Mouse (Mus musculus): ENCODE measurements around the gene Snx22. TPM values are rescaled to one million over a fixed set of nuclear protein-coding genes. Genes with fewer than 3 reads are reported as not detected.
A peak's percentile ranks its signal among the peaks of the same experiment; 100 is the strongest.

Snx22 gene
- polyA plus RNA-seq, 1 experiment from 2014 or later = 4.0 TPM

DNA sequence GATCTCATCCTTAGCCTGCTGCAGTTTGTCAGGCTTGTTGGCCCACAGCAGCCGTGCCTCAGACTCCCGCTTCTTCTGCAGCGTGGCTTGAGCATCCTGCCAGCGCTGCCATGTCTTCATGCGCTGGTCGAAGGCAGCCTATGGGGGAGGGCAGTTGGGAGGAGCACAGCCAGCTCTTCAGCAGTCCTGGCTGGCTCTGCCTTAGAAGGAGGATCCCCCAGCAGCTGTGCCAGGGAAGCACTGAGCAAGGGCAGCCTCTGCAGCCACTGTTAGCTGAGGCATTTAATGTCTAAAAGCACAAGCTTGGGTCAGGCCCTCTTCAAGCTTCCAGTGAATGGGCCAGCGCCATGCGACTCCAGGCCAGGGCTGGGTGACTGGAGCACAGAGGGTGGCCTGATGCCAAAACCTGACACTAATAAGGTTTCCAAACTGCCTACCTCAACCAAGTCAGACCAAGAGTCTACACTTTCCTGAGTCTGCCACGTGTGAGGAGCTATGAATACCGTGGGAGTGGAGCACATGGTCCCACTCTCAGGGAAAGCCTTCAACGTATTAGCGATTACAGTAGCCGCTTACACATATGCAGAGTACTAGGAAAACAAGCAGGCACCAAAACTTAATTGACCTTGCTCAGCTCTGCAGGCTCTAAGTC, 21.2 kb upstream of the Snx22 start:
- H3K27me3 ChIP-seq = no peaks in the 10 kb centered on the region
- H3K9me3 ChIP-seq = no peaks in the 10 kb centered on the region
- no peak overlapping the region for H3K4me2 ChIP-seq
- H3K9ac ChIP-seq = no peak overlapping the region
- H3K27ac ChIP-seq = no peak overlapping the region
- 88% methylated on average over 13 of the region's 13 CpGs for WGBS
- H3K4me3 ChIP-seq (replicated peaks) = no peak overlapping the region
- ATAC-seq (ENCODE audit: low FRiP score) = no peak
- H3K4me1 ChIP-seq = no peaks in the 10 kb centered on the region
- H3K36me3 ChIP-seq (replicated peaks) = peaks cover 97% of the 10 kb centered on the region

DNA sequence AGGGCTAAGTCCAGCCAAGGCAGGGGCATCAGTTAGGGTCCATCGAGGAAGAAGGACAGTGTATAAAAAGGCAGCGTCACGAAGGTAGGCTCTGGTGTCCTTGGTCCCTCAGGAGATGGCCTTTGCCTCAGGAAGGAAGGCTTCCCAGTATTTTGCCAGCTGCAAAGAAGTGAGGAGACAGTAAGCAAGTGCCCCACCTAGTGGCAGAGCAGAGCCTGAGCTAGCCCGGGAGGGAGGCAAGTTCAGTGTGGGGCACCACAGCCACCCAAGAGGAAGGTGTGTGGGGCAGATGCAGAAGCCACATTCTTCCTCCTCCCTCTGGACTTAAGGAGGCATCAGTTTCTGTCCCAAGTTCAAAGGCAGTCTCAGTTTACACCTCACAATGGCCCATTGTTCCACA, 18.9 kb upstream of the Snx22 start:
- Histone ChIP-seq H3K4me1 (no peaks in the 10 kb centered on the region), H3K9ac (no peak overlapping the region), H3K36me3 (replicated peaks) (peaks cover 74% of the 10 kb centered on the region), H3K27ac (no peak overlapping the region), H3K4me2 (no peak overlapping the region), H3K9me3 (no peaks in the 10 kb centered on the region), H3K27me3 (no peaks in the 10 kb centered on the region), H3K4me3 (replicated peaks) (no peak overlapping the region)
- no peak for ATAC-seq (ENCODE audit: low FRiP score)
- 57% methylated on average over 4 of the region's 4 CpGs for WGBS

DNA sequence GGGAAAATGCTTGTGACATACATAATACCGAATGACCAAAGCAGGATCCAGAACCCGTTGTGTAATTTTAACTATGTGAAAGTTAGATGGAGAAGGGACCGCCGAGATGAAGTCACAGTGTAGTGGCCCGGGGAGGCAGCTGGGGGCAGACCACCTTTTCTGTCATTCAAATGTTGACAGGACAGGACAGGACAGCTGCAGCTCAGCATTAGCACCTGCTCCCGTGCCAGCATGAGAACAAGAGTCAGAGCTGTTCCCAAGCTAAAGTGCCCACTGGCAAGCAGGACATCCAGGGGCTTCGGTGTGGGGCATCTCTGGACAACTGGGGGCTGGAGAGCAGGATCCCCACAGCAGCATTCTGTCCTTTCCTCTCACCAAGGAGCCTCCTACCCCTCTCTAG, 17.5 kb upstream of the Snx22 start:
- no peak overlapping the region for H3K4me2 ChIP-seq
- H3K36me3 ChIP-seq (replicated peaks) = peaks cover 60% of the 10 kb centered on the region
- no peak overlapping the region for H3K27ac ChIP-seq
- no peaks in the 10 kb centered on the region for H3K9me3 ChIP-seq
- no peak for ATAC-seq (ENCODE audit: low FRiP score)
- no peak overlapping the region for H3K9ac ChIP-seq
- H3K27me3 ChIP-seq = no peaks in the 10 kb centered on the region
- WGBS = 95% methylated on average over 7 of the region's 7 CpGs
- H3K4me3 ChIP-seq (replicated peaks) = no peak overlapping the region
- no peaks in the 10 kb centered on the region for H3K4me1 ChIP-seq

DNA sequence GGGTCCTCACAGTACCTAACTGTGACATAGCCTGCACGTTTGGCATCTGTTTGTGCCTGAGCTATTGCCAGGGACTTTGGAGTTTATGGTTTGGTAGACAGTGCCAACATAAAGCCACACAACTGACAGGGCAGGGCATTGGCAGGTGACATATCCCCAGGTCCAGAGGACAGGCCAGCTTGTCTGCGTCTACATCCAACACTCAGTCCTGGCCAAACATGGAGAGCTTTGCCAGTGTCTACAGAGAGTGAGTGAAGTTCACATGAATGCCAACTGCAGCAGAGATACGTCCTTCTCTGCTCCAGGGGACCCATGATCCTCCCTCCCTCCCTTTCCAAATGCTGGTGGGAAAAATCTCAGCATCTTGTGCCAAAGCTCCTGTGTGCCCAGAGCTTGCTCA, 14.7 kb upstream of the Snx22 start:
- H3K27me3 ChIP-seq = no peaks in the 10 kb centered on the region
- H3K9me3 ChIP-seq = no peaks in the 10 kb centered on the region
- peaks cover 32% of the 10 kb centered on the region for H3K36me3 ChIP-seq (replicated peaks)
- WGBS = 89% methylated on average over 3 of the region's 3 CpGs
- no peak overlapping the region for H3K9ac ChIP-seq
- ATAC-seq (ENCODE audit: low FRiP score) = no peak
- no peak overlapping the region for H3K4me3 ChIP-seq (replicated peaks)
- no peaks in the 10 kb centered on the region for H3K4me1 ChIP-seq
- H3K27ac ChIP-seq = no peak overlapping the region
- H3K4me2 ChIP-seq = no peak overlapping the region

DNA sequence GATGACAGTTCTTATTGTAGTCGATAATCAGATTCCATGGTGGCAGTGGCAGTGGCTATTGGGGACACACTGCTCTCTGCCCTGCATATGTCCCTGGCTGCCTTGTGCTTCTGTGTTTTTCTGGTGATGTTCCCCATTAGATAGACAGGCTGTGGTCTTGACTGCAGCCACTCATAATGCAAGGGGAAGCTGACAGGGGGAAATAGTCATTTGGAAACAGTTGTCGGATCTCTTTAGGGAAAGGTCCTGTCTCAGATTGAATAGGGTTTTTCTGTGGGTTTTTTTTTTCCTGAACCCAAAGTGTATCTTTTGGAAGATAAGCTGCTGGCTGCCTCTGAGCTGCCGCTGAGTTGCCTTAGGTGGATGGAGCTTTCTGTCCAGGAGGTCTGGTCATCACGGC, 12.5 kb upstream of the Snx22 start:
- no peaks in the 10 kb centered on the region for H3K27me3 ChIP-seq
- H3K4me3 ChIP-seq (replicated peaks) = no peak overlapping the region
- H3K4me2 ChIP-seq = no peak overlapping the region
- H3K4me1 ChIP-seq = peaks cover 6% of the 10 kb centered on the region
- no peak for ATAC-seq (ENCODE audit: low FRiP score)
- WGBS = 90% methylated on average over 4 of the region's 4 CpGs
- H3K27ac ChIP-seq = no peak overlapping the region
- no peaks in the 10 kb centered on the region for H3K9me3 ChIP-seq
- H3K9ac ChIP-seq = no peak overlapping the region
- peaks cover 10% of the 10 kb centered on the region for H3K36me3 ChIP-seq (replicated peaks)

DNA sequence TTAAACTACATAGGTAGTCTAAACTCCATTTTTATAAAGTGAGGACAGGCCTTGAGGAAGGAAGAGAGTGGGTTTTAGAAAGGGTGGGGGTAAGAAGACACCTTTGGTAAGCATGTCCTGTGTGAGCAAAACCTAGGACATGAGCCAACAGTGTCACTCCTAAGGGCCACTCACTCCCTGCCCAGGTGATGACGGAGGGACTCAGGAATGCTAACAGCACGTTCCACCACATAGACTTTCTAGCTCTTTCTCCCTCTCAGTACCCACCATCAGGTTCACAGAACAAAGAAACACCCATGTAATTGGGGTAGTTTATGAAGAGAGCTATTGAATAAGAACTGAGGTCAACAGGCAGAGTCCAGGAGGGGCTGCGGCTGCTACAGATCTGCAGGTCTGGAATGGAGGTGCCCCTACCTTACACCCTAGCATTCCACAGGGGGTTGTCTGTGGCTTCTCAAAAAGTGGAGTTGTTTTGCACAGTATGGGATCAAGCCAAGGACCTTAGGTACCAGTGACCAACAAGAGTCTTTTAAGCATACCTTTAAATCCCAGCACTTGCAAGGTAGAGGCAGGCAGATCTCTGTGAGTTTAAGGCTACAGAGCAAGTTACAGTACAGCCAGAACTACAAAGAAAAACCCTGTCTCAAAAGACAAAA, 11.4 kb upstream of the Snx22 start:
- Histone ChIP-seq H3K27me3 (no peaks in the 10 kb centered on the region), H3K4me1 (peaks cover 6% of the 10 kb centered on the region), H3K9me3 (no peaks in the 10 kb centered on the region), H3K9ac (no peak overlapping the region), H3K4me2 (no peak overlapping the region), H3K4me3 (replicated peaks) (no peak overlapping the region), H3K27ac (no peak overlapping the region), H3K36me3 (replicated peaks) (no peaks in the 10 kb centered on the region)
- 84% methylated on average over 3 of the region's 3 CpGs for WGBS
- no peak for ATAC-seq (ENCODE audit: low FRiP score)

DNA sequence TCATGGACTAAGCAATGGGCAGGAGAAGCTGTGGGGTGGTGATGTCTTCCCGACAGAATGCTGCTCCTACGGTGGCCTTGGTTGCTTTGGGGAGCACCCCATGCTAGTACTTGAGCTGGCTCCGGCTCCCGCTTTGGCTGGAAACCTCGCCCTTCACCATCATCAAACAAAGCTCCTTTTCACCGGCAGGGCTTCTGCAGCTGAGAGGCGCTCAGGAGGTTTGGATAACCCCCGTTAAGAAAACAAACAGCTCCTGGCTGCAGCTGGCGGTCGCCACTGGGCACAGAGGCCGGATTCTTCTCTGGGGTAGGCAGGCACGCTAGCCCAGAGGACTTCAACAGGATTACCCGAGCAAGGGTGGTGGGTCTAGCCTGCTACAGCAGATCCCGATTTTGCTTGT, 9.0 kb upstream of the Snx22 start:
- Histone ChIP-seq H3K4me1 (peaks cover 6% of the 10 kb centered on the region), H3K36me3 (replicated peaks) (no peaks in the 10 kb centered on the region), H3K27ac (peak overlapping the region; percentile 53; the same call in 1 of the 2 replicates), H3K9me3 (no peaks in the 10 kb centered on the region), H3K27me3 (no peaks in the 10 kb centered on the region; the same call in 1 of the 2 replicates), H3K9ac (peak overlapping the region; percentile 21; the same call in 1 of the 2 replicates), H3K4me2 (peak overlapping the region; percentile 35), H3K4me3 (replicated peaks) (no peak overlapping the region)
- WGBS = 14% methylated on average over 14 of the region's 14 CpGs
- ATAC-seq (ENCODE audit: low FRiP score) = 0 out of 2 replicates have a peak, but pooled peaks have one; percentile 41

DNA sequence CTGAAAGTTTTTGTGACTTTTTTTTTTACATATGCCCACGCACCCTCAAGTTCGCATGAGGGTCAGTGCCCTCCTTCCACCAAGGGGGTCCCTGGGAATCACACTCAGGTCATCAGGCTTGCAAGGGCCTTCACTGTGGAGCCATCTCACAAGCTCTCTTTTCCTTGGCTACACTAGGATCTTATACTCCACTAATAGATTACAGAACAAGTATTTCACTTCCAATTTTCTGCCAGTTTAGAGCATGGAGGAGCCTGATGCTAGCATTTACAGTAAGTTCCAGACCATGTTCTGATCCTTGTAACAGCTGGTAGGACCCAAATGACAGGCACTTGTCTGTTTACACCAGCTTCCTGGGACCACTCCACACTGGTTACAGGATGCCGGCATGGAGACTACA, 8.6 kb upstream of the Snx22 start:
- 78% methylated on average over 3 of the region's 3 CpGs for WGBS
- Histone ChIP-seq H3K9me3 (no peaks in the 10 kb centered on the region), H3K4me2 (peak overlapping the region; percentile 35), H3K27me3 (no peaks in the 10 kb centered on the region; the same call in 1 of the 2 replicates), H3K27ac (peak overlapping the region; percentile 53; the same call in 1 of the 2 replicates), H3K4me1 (peaks cover 6% of the 10 kb centered on the region), H3K9ac (peak overlapping the region; percentile 21; the same call in 1 of the 2 replicates), H3K36me3 (replicated peaks) (no peaks in the 10 kb centered on the region), H3K4me3 (replicated peaks) (no peak overlapping the region)
- no peak for ATAC-seq (ENCODE audit: low FRiP score)

DNA sequence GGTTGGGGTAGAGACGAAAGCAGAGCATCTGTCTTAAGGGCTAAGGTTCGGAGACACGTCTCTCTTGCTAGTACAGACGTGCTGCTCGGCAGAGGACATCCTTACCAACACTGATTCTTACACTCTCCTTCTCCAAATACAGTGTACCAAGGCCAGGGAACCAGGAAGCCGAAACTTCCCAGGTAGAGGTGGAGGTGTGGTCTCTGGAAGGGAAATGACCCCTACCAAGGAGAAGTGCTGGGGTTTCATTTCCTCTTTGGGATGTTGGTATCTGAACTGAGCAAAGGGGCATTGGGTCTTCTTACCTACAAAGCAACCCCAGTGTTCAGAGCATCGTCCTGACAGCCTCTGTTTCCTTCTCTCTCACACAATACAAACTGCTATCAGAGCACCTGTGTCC, 3.2 kb upstream of the Snx22 start:
- Histone ChIP-seq H3K36me3 (replicated peaks) (no peaks in the 10 kb centered on the region), H3K4me1 (peaks cover 13% of the 10 kb centered on the region), H3K9ac (no peak overlapping the region), H3K27ac (no peak overlapping the region), H3K9me3 (no peaks in the 10 kb centered on the region), H3K27me3 (peaks cover 35% of the 10 kb centered on the region), H3K4me3 (replicated peaks) (no peak overlapping the region), H3K4me2 (no peak overlapping the region)
- 88% methylated on average over 7 of the region's 7 CpGs for WGBS
- ATAC-seq (ENCODE audit: low FRiP score) = no peak

DNA sequence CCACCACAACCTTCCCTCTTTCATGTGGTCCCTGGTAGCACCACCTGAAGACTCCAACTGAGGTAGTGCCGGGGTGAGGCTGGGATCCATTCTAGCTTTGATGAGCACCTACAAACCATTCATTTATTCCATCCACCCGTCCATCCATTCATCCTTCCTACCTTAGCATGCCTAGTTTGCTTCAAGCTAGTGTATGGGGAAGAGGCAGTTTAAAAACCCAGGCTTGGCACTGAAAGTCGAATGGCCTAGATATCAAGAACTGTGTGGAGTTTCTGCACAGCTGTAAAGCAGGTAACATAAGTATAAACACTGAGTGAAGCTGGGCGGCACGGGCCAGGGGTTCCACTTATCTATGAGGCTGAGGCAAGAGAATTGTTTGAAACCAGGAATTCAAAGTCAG, 632 bp upstream of the Snx22 start:
- peaks cover 24% of the 10 kb centered on the region for H3K36me3 ChIP-seq (replicated peaks)
- H3K4me3 ChIP-seq (replicated peaks) = no peak overlapping the region
- no peak for ATAC-seq (ENCODE audit: low FRiP score)
- H3K4me2 ChIP-seq = no peak overlapping the region; the same call in 1 of the 2 replicates
- H3K27me3 ChIP-seq = peaks cover 47% of the 10 kb centered on the region
- no peak overlapping the region for H3K9ac ChIP-seq
- H3K9me3 ChIP-seq = no peaks in the 10 kb centered on the region
- 93% methylated on average over 5 of the region's 5 CpGs for whole genome bisulfite sequencing
- no peak overlapping the region for H3K27ac ChIP-seq
- peaks cover 13% of the 10 kb centered on the region for H3K4me1 ChIP-seq

DNA sequence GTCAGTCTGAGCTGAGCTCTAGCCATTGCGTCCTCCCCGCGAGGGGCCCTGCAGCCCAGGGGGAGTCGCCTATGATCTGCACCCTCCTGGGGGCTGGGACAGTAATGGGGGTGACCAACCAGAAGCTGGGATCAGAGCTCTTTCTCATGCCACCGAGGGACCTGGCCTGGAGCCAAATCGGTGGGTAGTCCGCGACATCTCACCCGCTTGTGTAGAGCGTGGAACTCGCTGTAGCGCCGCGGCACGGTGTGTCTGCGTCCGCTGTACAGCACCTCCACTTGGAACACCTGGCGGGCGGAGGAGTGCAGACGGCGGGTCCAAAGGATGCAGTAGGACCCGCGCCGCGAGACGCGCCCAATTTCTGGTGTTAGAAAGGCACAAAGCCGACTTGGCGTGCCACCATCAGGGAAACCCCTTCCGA, 538 bp downstream of the Snx22 start:
- H3K27me3 ChIP-seq = peaks cover 47% of the 10 kb centered on the region
- WGBS = under 1% methylated on average over 30 of the region's 30 CpGs
- H3K9me3 ChIP-seq = no peaks in the 10 kb centered on the region
- peaks cover 13% of the 10 kb centered on the region for H3K4me1 ChIP-seq
- peak; percentile 45 for ATAC-seq (ENCODE audit: low FRiP score)
- H3K36me3 ChIP-seq (replicated peaks) = peaks cover 33% of the 10 kb centered on the region
- H3K9ac ChIP-seq = peak overlapping the region; percentile 57
- peak overlapping the region; percentile 48 for H3K4me3 ChIP-seq (replicated peaks)
- H3K27ac ChIP-seq = no peak overlapping the region
- H3K4me2 ChIP-seq = peak overlapping the region; percentile 84

DNA sequence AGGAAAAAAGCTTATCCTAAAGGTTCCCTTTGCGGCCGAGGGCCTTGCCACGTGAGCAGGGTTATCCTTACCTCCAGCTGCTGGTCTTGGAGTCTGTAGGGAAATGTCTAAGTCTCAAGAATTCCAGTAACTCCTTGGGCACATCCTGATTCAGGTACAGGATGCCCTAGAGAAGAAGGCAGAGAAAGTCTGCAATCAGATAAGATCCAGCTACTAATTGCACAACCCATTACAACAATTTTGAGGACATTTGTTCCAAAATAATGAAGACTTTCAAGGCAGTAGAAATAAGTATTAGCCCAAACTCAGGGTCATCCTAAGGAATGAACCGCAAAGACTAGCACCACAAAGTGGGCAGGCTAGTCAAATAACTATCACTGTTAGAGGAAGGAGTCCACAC, 1.5 kb downstream of the Snx22 start:
- WGBS = 57% methylated on average over 4 of the region's 4 CpGs
- Histone ChIP-seq H3K4me2 (no peak overlapping the region), H3K36me3 (replicated peaks) (peaks cover 42% of the 10 kb centered on the region), H3K4me3 (replicated peaks) (no peak overlapping the region), H3K4me1 (peaks cover 13% of the 10 kb centered on the region), H3K27ac (no peak overlapping the region), H3K9ac (no peak overlapping the region), H3K27me3 (peaks cover 47% of the 10 kb centered on the region), H3K9me3 (no peaks in the 10 kb centered on the region)
- no peak for ATAC-seq (ENCODE audit: low FRiP score)

DNA sequence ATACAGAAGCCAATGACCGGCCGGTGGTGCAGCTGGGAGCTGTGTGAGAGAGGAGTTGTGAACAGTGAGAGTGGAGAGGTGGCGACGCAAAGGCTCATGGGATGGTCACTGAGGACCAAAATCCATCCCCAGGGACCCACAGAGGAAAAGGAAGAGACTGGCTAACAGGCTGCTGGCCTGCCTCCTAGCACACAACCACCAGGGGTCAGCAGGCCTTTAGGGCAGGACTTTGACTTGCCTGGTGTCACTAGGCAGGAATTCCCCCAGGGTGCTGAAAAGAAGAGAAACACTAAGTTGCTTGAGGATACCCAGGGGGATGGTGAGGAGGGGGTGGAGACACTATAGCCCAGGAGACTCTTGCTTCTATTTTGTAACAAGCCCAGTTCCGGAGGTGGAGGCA, 2.0 kb downstream of the Snx22 start:
- Histone ChIP-seq H3K4me2 (no peak overlapping the region), H3K4me3 (replicated peaks) (no peak overlapping the region), H3K36me3 (replicated peaks) (peaks cover 47% of the 10 kb centered on the region), H3K27ac (no peak overlapping the region), H3K9ac (no peak overlapping the region), H3K9me3 (no peaks in the 10 kb centered on the region), H3K4me1 (peaks cover 13% of the 10 kb centered on the region), H3K27me3 (peaks cover 47% of the 10 kb centered on the region)
- no peak for ATAC-seq (ENCODE audit: low FRiP score)
- WGBS = 14% methylated on average over 5 of the region's 5 CpGs
